Mouse (Mus musculus): ENCODE measurements around the gene Arid2.

DNA sequence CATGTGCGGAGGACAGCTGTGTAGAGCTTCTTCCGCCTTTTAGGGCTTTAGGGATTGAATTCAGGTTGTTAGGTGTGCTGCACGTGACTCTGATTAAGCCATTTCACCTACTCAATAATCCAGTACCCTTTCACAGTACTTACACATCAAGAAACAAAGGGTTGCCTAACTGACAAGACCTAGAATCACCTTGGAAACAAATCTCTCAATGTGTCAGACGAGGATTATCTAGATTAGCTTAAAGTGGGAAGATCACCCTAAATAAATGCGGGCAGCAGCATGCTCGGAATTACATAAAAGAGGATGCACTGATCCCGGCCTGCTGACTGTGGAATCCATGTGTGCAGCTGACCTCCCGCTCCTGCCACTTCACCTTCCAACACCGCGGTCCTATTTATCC, 159.5 kb downstream of the Arid2 start:
- TF ChIP-seq CTCF (IDR thresholded peaks at IDR 0.05; ENCODE audit: borderline replicate concordance, insufficient read depth, low read length) (no peak), POLR2A (IDR thresholded peaks at IDR 0.05; ENCODE audit: low read depth, low read length) (no peak)
